Mouse (Mus musculus) lung, postnatal 0 days (tissue): ENCODE data around the gene Arrdc4. TPM values are rescaled to one million over a fixed set of nuclear protein-coding genes. Genes with fewer than 3 reads are reported as not detected.

Experiments
- ATAC-seq: fragments of 200-750 bp; cut with Nextera tagmentation; 2 replicates; pipeline ENCODE4 v1.8.0; 2017; ENCODE audit warnings: moderate library complexity
- DNase-seq: peaks from one replicate; pipeline ENCODE4 v3.0.0-alpha.2; 2016; ENCODE audit warnings: low spot score
- H3K27ac ChIP-seq: fragments of 300-500 bp; sonication (generic); 2 replicates; pipeline ENCODE4 v1.5.1; 2014; ENCODE audit warnings: antibody characterized with exemption, mild to moderate bottlenecking, low read length, mixed read lengths
- H3K27me3 ChIP-seq: fragments of 300-500 bp; sonication (generic); replicated peaks from 2 replicates; pipeline ENCODE4 v1.6.1; 2014; ENCODE audit warnings: low read length, mixed read lengths; ENCODE audit not compliant: insufficient read depth
- H3K36me3 ChIP-seq: fragments of 300-500 bp; sonication (generic); 2 replicates; pipeline ENCODE4 v1.6.1; 2014; ENCODE audit warnings: low read length, mixed read lengths; ENCODE audit not compliant: insufficient read depth
- H3K4me1 ChIP-seq: fragments of 300-500 bp; sonication (generic); 2 replicates; pipeline ENCODE4 v1.6.1; 2014; ENCODE audit warnings: antibody characterized with exemption, low read depth, low read length, mixed read lengths; ENCODE audit not compliant: insufficient read depth
- H3K4me2 ChIP-seq: fragments of 300-500 bp; sonication (generic); replicated peaks from 2 replicates; pipeline ENCODE4 v1.6.1; 2014; ENCODE audit warnings: low read depth, mild to moderate bottlenecking, low read length, moderate library complexity, mixed read lengths
- H3K4me3 ChIP-seq: fragments of 300-500 bp; sonication (generic); 2 replicates; pipeline ENCODE4 v1.5.1; 2014; ENCODE audit warnings: low read depth, low read length
- H3K9ac ChIP-seq: fragments of 300-500 bp; sonication (generic); replicated peaks from 2 replicates; pipeline ENCODE4 v1.6.1; 2014; ENCODE audit warnings: low read depth, mild to moderate bottlenecking
- H3K9me3 ChIP-seq: fragments of 300-500 bp; sonication (generic); 2 replicates; pipeline ENCODE4 v1.6.1; 2016; ENCODE audit warnings: low read length, mixed read lengths
- CTCF ChIP-seq: IDR thresholded peaks from 2 replicates; pipeline ENCODE4 v1.5.1; 2016; ENCODE audit warnings: antibody characterized with exemption, mild to moderate bottlenecking
- EP300 ChIP-seq: IDR thresholded peaks from 2 replicates; pipeline ENCODE4 v1.6.1; 2016; ENCODE audit warnings: antibody characterized with exemption, mild to moderate bottlenecking, control low read depth
- WGBS: fragments of 180-500 bp; shearing (Covaris S2); extraction: QIAGEN DNeasy Blood & Tissue Kit; methylation state at CpG from one replicate; pipeline ENCODE4 v1.1.7; 2014; 5-methylcytosine and 5-hydroxymethylcytosine counted together
- polyA plus RNA-seq: library from polyadenylated mRNA; unstranded; fragments of >200 nt; fragmentation: Nextera tagmentation; extraction: Ambion mirVana; gene quantifications from 2 replicates; pipeline ENCODE4 v1.2.1, GENCODE M21; 2015

Gene Arrdc4
- polyA plus RNA-seq, 1 experiment from 2014 or later: 34.6 TPM

DNA sequence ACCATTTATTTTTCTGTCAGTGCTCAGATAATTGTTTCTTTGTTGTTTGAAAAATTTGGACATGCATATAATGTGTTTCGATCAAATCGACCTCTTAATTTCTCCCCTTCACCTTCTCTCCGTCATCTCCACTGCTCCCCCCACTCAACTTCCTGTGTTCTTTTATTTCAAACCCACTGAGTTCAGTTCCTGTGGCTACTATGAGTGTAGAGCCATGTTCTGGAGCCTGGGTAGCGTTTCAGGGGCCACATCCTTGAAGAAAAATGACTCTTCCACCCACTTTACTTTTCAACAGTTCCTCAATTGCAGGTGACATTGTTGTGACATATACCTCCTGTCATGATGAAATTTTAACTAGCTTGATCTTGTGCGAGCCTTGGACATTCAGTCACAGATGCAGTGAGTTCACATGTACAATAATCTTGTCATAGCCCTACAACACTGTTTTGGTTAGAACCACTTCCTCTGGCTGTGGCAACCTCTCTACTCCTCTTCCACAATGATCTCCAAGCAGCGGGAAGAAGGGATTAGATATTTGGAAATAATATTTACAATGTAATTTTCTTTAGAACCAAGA is 10.2 kb upstream of the Arrdc4 start:
- H3K9ac ChIP-seq: no peak overlapping the region
- no peaks in the 10 kb centered on the region for H3K36me3 ChIP-seq
- DNase-seq (no peak), ATAC-seq (no peak)
- H3K9me3 ChIP-seq: no peaks in the 10 kb centered on the region
- no peak overlapping the region for H3K27ac ChIP-seq
- WGBS: 58% methylated on average over 6 of the region's 6 CpGs
- no peaks in the 10 kb centered on the region for H3K27me3 ChIP-seq
- H3K4me2 ChIP-seq: no peak overlapping the region
- H3K4me1 ChIP-seq: no peaks in the 10 kb centered on the region
- TF ChIP-seq CTCF (no peak), EP300 (no peak)
- no peak overlapping the region for H3K4me3 ChIP-seq

DNA sequence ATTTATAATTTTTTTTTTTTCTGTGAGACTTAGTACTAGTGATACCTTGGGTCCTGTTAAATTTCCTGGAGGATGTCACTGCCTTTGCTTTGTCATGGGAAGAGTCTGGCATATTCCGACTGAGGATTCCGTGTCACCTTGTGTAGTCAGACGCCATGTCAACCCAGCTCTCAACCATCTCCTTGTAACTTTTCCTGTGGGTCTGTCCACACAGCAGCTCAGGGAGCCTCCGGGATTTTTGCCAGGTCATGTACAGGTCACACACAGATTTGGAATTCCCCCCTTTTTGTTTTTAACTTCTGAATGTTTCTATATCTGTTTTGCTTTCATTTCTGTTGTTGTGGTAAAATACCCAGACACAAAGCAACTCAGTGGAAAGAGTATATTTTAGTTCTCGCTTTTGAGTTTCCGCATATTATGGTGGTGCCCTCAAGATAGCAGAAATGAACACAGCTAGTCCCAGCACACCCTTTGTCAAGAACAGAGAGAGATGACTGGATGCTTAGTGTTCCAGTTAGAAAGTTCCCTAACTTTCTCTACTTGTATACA is 7.7 kb upstream of the Arrdc4 start:
- Histone ChIP-seq H3K27ac (no peak overlapping the region), H3K4me3 (no peak overlapping the region), H3K4me1 (no peaks in the 10 kb centered on the region), H3K27me3 (no peaks in the 10 kb centered on the region), H3K9me3 (no peaks in the 10 kb centered on the region), H3K4me2 (no peak overlapping the region), H3K9ac (no peak overlapping the region), H3K36me3 (no peaks in the 10 kb centered on the region)
- DNase-seq (no peak), ATAC-seq (no peak)
- WGBS: 76% methylated on average over 6 of the region's 6 CpGs
- TF ChIP-seq CTCF (no peak), EP300 (no peak)

DNA sequence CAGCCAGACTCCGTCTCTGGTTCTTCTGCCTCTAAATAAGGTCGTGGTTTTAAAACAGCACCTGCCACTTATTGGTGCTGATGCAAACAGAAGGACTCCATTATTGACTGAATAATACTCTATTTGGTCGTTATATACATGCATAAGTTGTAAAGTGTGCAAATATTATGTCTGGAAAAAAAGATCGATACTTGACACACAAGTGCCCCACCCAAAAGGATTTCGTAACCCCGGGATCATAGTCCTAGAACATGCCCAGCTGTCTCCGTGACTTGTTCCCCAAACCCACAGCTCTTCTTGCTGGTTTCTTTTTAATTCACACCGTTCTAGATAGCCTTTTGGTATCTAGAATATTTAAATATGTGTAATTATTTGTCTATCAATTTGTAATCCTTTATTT is 878 bp upstream of the Arrdc4 start:
- Histone ChIP-seq H3K27me3 (no peaks in the 10 kb centered on the region), H3K4me3 (0 out of 2 replicates have a peak overlapping the region, but pooled peaks have one; percentile 1), H3K9ac (no peak overlapping the region), H3K27ac (0 out of 2 replicates have a peak overlapping the region, but pooled peaks have one; percentile 28), H3K36me3 (no peaks in the 10 kb centered on the region; the same call in 1 of the 2 replicates), H3K4me2 (peak overlapping the region; percentile 41; the same call in 1 of the 2 replicates), H3K9me3 (no peaks in the 10 kb centered on the region), H3K4me1 (peaks cover 5% of the 10 kb centered on the region; the same call in 1 of the 2 replicates)
- DNase-seq: no peak
- ATAC-seq: no peak
- WGBS: 42% methylated on average over 8 of the region's 8 CpGs
- no peak for TF ChIP-seq EP300
- no peak for TF ChIP-seq CTCF

DNA sequence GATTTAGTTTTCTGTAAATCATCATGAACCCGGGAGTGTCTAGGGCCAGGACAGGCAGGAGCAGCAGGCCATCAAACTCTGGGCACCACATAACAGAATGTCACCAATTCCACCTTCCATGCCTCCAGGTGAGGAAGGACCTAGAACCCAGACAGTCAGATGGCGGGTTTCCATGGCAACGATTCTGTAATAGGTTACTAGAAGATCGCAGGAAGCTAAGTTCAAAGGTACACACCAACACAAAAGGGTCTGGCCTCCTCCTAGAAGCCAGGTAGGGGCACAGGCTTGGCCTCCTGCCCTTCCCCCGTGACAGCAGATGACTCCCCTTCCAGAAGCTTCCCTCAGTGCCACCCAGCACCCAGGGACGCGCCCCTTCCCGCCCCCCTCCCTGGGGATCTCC is 680 bp downstream of the Arrdc4 start:
- H3K4me2 ChIP-seq: peak overlapping the region; percentile 92
- ATAC-seq (no peak), DNase-seq (peak; percentile 50)
- H3K9me3 ChIP-seq: no peaks in the 10 kb centered on the region
- peaks cover 3% of the 10 kb centered on the region; the same call in 1 of the 2 replicates for H3K36me3 ChIP-seq
- WGBS: 15% methylated on average over 7 of the region's 8 CpGs
- peak overlapping the region; percentile 96 for H3K27ac ChIP-seq
- peak overlapping the region; percentile 74 for H3K4me3 ChIP-seq
- no peak for TF ChIP-seq CTCF
- TF ChIP-seq EP300: no peak
- no peaks in the 10 kb centered on the region for H3K27me3 ChIP-seq
- H3K4me1 ChIP-seq: peaks cover 5% of the 10 kb centered on the region; the same call in 1 of the 2 replicates
- peak overlapping the region; percentile 86 for H3K9ac ChIP-seq

DNA sequence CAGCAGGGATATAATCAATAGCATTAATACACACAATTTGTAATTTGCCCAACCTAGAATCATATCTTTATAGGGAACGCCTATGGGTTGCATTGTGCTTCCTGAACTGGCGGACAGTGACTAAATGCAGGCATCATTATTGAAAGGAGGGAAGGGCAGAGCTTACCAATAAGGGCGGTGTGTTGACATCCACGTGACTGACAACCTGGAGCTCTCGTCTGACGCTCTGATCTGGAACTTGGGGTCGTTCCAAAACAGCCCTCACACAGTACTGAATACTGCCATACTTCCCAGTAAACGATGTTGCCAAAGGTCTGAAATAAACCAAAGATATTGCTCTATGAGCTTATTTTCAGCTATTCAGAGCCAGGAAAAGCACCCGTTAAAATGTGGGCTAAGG is 4.4 kb downstream of the Arrdc4 start:
- Histone ChIP-seq H3K9me3 (no peaks in the 10 kb centered on the region), H3K4me3 (no peak overlapping the region), H3K9ac (no peak overlapping the region), H3K27me3 (no peaks in the 10 kb centered on the region), H3K4me1 (peaks cover 5% of the 10 kb centered on the region; the same call in 1 of the 2 replicates), H3K36me3 (peaks cover 19% of the 10 kb centered on the region; the same call in 1 of the 2 replicates), H3K4me2 (no peak overlapping the region), H3K27ac (no peak overlapping the region)
- DNase-seq: no peak
- no peak for ATAC-seq
- no peak for TF ChIP-seq EP300
- no peak for TF ChIP-seq CTCF
- WGBS: 76% methylated on average over 9 of the region's 9 CpGs

DNA sequence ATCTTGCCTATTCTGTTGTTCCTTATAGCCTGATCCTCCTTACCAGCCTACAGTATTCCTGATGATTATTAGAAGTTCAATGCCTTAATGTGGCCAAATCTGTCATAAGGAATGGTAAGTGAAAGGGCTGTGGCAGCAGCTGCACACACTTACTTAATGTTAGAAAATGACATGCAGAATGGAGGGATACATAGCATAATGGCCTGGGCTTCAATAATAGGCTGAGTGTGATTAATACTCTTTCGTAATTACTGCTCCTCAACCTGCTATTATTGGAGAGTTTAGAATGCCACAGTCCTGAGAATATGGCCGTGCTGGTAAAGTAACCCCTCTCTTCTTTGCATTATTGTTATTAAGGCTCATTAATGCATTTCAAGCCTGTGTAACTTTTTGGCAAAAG is 4.8 kb downstream of the Arrdc4 start:
- Histone ChIP-seq H3K36me3 (peaks cover 22% of the 10 kb centered on the region; the same call in 1 of the 2 replicates), H3K4me3 (no peak overlapping the region), H3K4me1 (peaks cover 5% of the 10 kb centered on the region; the same call in 1 of the 2 replicates), H3K4me2 (no peak overlapping the region), H3K27me3 (no peaks in the 10 kb centered on the region), H3K9ac (no peak overlapping the region), H3K27ac (no peak overlapping the region), H3K9me3 (no peaks in the 10 kb centered on the region)
- no peak for DNase-seq
- no peak for ATAC-seq
- WGBS: 93% methylated on average over 2 of the region's 2 CpGs
- TF ChIP-seq CTCF: no peak
- no peak for TF ChIP-seq EP300
